10 mouse cellular contexts compared by ENCODE assay signal in the genomic region with DNA sequence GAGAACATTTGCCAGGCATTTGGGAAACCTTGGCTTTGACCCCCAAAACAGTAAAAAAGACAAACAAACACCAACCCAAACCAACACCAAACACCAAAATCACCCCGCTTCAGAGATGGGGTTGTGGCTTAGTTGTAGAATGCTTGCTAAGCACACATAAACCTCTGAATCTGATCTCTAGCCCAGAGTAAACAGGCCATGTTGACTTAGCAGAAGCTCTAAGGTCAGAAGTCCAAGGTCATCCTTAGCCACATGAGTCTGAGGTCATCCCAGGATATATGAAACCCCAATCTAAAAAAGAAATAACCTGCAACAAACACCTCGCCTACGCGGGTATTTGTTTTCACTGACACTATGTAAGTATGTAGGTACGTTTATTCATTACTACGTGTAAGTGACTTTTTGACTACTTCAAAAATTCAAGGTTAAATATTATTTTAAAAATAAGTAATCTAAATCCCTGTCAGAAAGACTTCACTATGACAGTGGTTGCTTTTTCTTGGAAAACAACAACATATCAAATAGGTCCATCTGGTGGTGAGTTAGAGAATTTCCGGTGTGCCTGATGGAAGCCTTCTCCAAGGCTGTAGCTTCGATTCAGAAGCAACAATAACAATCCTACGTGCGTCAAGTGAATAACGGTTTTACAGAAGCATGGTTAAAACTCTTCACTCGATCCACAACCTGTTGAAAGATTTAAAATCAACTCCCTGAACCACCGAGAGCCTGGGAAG. TPM values are rescaled to one million over a fixed set of nuclear protein-coding genes. Genes with fewer than 3 reads are reported as not detected.
A peak's percentile ranks its signal among the peaks of the same experiment; 100 is the strongest.
DNase-seq lines count a peak whose midpoint lies in the region; ATAC-seq and TF ChIP-seq lines count a peak whose summit lies in the region.
"Had no signal": no experiment of that assay in that cellular context is flagged by ENCODE, and none has a peak within 500 bp of the region (broad histone marks: within the 10 kb centered on the region; RNA-seq: fewer than 3 reads in every experiment).

No protein-coding gene starts in this region.

- no peak overlapping the region for H3K27ac ChIP-seq in left cerebral cortex, adult 2 months
- H3K27ac ChIP-seq in liver, embryonic 12.5 days = no peak overlapping the region
- H3K27ac ChIP-seq: embryonic facial prominence, embryonic 13.5 days; neural tube, embryonic 12.5 days had no signal

- no peak overlapping the region for H3K9ac ChIP-seq in liver, embryonic 12.5 days
- H3K9ac ChIP-seq: embryonic facial prominence, embryonic 13.5 days; neural tube, embryonic 12.5 days had no signal

- H3K4me1 ChIP-seq in liver, embryonic 12.5 days = 0 out of 2 replicates have a peak, but pooled peaks cover 5% of the 10 kb centered on the region
- H3K4me1 ChIP-seq: embryonic facial prominence, embryonic 13.5 days; neural tube, embryonic 12.5 days had no signal

- no peaks in the 10 kb centered on the region for H3K36me3 ChIP-seq in liver, embryonic 12.5 days
- H3K36me3 ChIP-seq: embryonic facial prominence, embryonic 13.5 days; neural tube, embryonic 12.5 days had no signal

- peak; percentile 62; the same call in 1 of the 2 replicates for ATAC-seq in liver, embryonic 12.5 days
- ATAC-seq in erythroid progenitor cell, adult 5-6 weeks (replicated peaks; ENCODE audit: low FRiP score, poor library complexity, severe bottlenecking) = no peak
- ATAC-seq in activated CD4-positive, CD25-positive, alpha-beta regulatory T cell, adult 4 months = no peak

- no peak overlapping the region for H3K4me2 ChIP-seq in liver, embryonic 12.5 days
- H3K4me2 ChIP-seq: embryonic facial prominence, embryonic 13.5 days; neural tube, embryonic 12.5 days had no signal

- H3K9me3 ChIP-seq in liver, embryonic 12.5 days (replicated peaks) = no peaks in the 10 kb centered on the region
- H3K9me3 ChIP-seq: embryonic facial prominence, embryonic 13.5 days; neural tube, embryonic 12.5 days had no signal

- H3K4me3 ChIP-seq in left cerebral cortex, adult 2 months = no peak overlapping the region
- no peak overlapping the region for H3K4me3 ChIP-seq in liver, embryonic 12.5 days
- H3K4me3 ChIP-seq: embryonic facial prominence, embryonic 13.5 days; neural tube, embryonic 12.5 days had no signal

- intact Hi-C loops in left cerebral cortex, adult 2 months (cut with DNase I) = loop anchor here (1.0 kb wide), 1 partner anchor 276 kb away; no protein-coding TSS in a partner anchor

- TF ChIP-seq CTCF in left cerebral cortex, adult 2 months (IDR thresholded peaks at IDR 0.05) = peak; percentile 74

- H3K27me3 ChIP-seq in liver, embryonic 12.5 days (replicated peaks) = no peaks in the 10 kb centered on the region
- H3K27me3 ChIP-seq: embryonic facial prominence, embryonic 13.5 days; neural tube, embryonic 12.5 days had no signal

- WGBS in liver, embryonic 12.5 days (ENCODE audit: insufficient replicate concordance) = 48% methylated on average over 13 of the region's 13 CpGs

- peak; percentile 38 for DNase-seq in adrenal gland, postnatal 14 days
- no peak for DNase-seq in adrenal gland, adult 8-10 months
- DNase-seq in left cerebral cortex, adult 2 months (ENCODE audit: extremely low spot score in 1 of 2, low spot score in 2 of 2) = no peak
- no peak for DNase-seq in left cerebral cortex, adult 8-10 months (ENCODE audit: low spot score in 2 of 2)
- DNase-seq in adipocyte (ENCODE audit: low spot score) = peak; percentile 51

RNA-seq across cellular contexts. Expression of gene Sc5d, which starts 11.1 kb away (rescaled TPM):
- 42.6 and 60.6 TPM in 2 replicates for total RNA-seq in adrenal gland, postnatal 14 days (2021)
- total RNA-seq in adrenal gland, adult 8-10 months (2022) = 100 to 1,000 TPM in 1 of 4 experiments, 10 to 100 TPM in 3; 66.2 to 126 (median 84.4) TPM
- total RNA-seq in left cerebral cortex, adult 2 months (2021) = 10 to 100 TPM; 49.8 to 54.7 TPM
- total RNA-seq in left cerebral cortex, adult 8-10 months (2022) = 10 to 100 TPM; 56.7 to 61.3 (median 58.7) TPM
- 60.9 and 64.8 TPM in 2 replicates for polyA plus RNA-seq in liver, embryonic 12.5 days (2016; fragmentation: Nextera tagmentation; extraction: Ambion mirVana)
- total RNA-seq in erythroid progenitor cell, adult 5-6 weeks (2015; ENCODE audit: low replicate concordance) = 6.7 and 8.3 TPM in 2 replicates
- 5.6 and 8.9 TPM in 2 replicates for total RNA-seq in erythroid progenitor cell, adult 5-6 weeks (2017; ENCODE audit: low replicate concordance)
- 100 to 1,000 TPM in 1 of 2 experiments, 10 to 100 TPM in 1; 93.9 to 112 TPM for polyA plus RNA-seq in activated CD4-positive, CD25-positive, alpha-beta regulatory T cell, adult 4 months (2017; shearing (Covaris generic))

Comparison
In these comparisons a context has a peak if more than half of its experiments do, and no peak if none do; other contexts are left out.
1. DNase-seq: peak in adrenal gland, postnatal 14 days (single experiment) and adipocyte (single experiment); none in adrenal gland, adult 8-10 months (single experiment), left cerebral cortex, adult 2 months (0 of 2) and left cerebral cortex, adult 8-10 months (0 of 2).